Mouse (Mus musculus) adrenal gland, adult 18-20 months (tissue): ENCODE results near the gene Olfr692. TPM values are rescaled to one million over a fixed set of nuclear protein-coding genes. Genes with fewer than 3 reads are reported as not detected.

Experiments
- DNase-seq, 2 experiments: peaks; one replicate each; pipeline ENCODE4 v3.0.0; 2021 to 2022; ENCODE audit warnings: low spot score in 2 of 2
- total RNA-seq, 2 experiments: library from RNA; stranded (reverse); gene quantifications; 1 replicate in 1 of 2; 2 replicates in 1 of 2; pipeline ENCODE4 v1.2.3; 2021

Gene Olfr692
- total RNA-seq, 2 experiments from 2014 or later: not detected

- DNase-seq: peak; percentile 99
These were observed 32.0 kb downstream of the Olfr692 start, which contains the start of gene Fam160a2 for GRCm38 (mm10) chr7:105399935-105400624. Gene Fam160a2, minus strand, starts transcription at chr7:105400054.

GRCm38 (mm10) chr7:105404268-105404667 lies 36.2 kb downstream of the Olfr692 start, which contains the start of gene Cnga4:
Gene Cnga4, plus strand, starts transcription at chr7:105404568.
- no peak for DNase-seq

- DNase-seq: no peak
These were observed 38.3 kb downstream of the Olfr692 start for GRCm38 (mm10) chr7:105406322-105406721.

- peak; percentile 79 to 82 for DNase-seq
These were observed 44.0 kb downstream of the Olfr692 start for GRCm38 (mm10) chr7:105411874-105412632.

GRCm38 (mm10) chr7:105414385-105414784 lies 46.4 kb downstream of the Olfr692 start:
- DNase-seq: no peak

- DNase-seq: no peak
These were observed 48.5 kb downstream of the Olfr692 start for GRCm38 (mm10) chr7:105416529-105416928.

- DNase-seq: no peak
These were observed 50.1 kb downstream of the Olfr692 start for GRCm38 (mm10) chr7:105418106-105418505.

Other genes starting within 250 kb of the Olfr692 start
- gene Olfr683, start 221.2 kb upstream of the Olfr692 start, total RNA-seq: not detected
- gene Olfr684, start 204.6 kb upstream of the Olfr692 start, total RNA-seq: not detected
- not detected for gene Olfr685, start 182.2 kb upstream of the Olfr692 start, total RNA-seq
- gene Olfr686, start 160.7 kb upstream of the Olfr692 start, total RNA-seq: not detected
- gene Olfr688, start 80.1 kb upstream of the Olfr692 start, total RNA-seq: not detected
- gene Olfr689, start 57.1 kb upstream of the Olfr692 start, total RNA-seq: not detected
- gene Olfr690, start 34.1 kb upstream of the Olfr692 start, total RNA-seq: not detected
- gene Olfr691, start 26.0 kb upstream of the Olfr692 start, total RNA-seq: not detected
- not detected for gene Gm5901, start 6.8 kb downstream of the Olfr692 start, total RNA-seq
- 10 to 100 TPM; 25.6 to 26.9 TPM for gene Fam160a2, start 31.8 kb downstream of the Olfr692 start, total RNA-seq
- gene Cnga4, start 36.3 kb downstream of the Olfr692 start, total RNA-seq: not detected
- not detected for gene Cckbr, start 57.5 kb downstream of the Olfr692 start, total RNA-seq
- 10 to 100 TPM; 53.5 to 63.7 TPM for gene Cavin3, start 114.1 kb downstream of the Olfr692 start, total RNA-seq
- 10 to 100 TPM; 50.3 to 54.5 TPM for gene Smpd1, start 186.1 kb downstream of the Olfr692 start, total RNA-seq
- 10 to 100 TPM; 14.3 to 15.7 TPM for gene Apbb1, start 213.4 kb downstream of the Olfr692 start, total RNA-seq
- gene Hpx, start 231.9 kb downstream of the Olfr692 start, total RNA-seq: under 1 TPM; 0.38 to 0.66 TPM